Mouse (Mus musculus): ENCODE measurements around the gene Hid1.

GRCm38 (mm10) chr11:115317204-115317603, 50.4 kb downstream of the Hid1 start:
- TF ChIP-seq CTCF (IDR thresholded peaks at IDR 0.05; ENCODE audit: low read depth) (no peak), EP300 (optimal IDR thresholded peaks at IDR 0.05) (no peak)

Data from stomach, postnatal 0 days (tissue).